Mouse (Mus musculus): ENCODE results near the gene Eomes. TPM values are rescaled to one million over a fixed set of nuclear protein-coding genes. Genes with fewer than 3 reads are reported as not detected.
A peak's percentile ranks its signal among the peaks of the same experiment; 100 is the strongest.

Gene Eomes
- polyA plus RNA-seq, 1 experiment from 2014 or later: not detected

DNA sequence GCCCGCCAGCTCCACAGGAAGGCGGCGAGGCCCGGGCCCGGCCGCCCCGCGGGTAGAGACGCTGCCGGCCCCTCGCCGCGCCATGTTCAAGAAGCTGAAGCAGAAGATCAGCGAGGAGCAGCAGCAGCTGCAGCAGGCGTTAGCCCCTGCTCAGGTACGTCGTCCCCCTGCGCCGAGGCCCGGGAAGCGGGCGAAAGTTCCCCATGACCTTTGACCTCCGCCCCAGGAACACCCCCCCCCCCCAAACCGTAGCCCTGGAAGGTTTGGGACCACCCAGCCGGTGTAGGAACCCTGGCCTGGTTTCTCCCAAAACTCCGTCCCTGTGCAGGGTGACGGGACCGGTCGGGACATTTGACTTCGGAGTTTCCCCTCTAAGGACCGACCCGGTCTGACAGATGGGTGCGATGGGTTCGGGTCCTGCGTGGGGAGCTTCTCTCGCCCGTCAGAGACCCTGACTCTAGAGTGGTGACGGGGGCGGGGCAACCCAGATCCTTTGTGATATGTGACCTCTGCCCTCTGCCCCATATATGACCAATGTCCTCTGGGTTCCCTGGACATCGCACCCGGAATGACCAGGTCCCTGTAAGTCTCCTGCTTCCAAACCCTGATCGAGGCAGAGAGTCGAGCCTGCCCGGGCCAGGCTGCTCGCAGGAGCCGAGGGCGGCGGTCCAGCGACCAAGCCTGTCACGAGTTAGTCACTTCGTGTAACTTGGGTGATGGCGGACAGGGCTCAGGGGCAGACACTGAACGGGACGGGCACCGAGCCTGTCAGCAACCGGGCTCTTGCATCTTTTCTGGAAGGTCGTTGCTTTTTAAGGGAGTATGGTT lies 28.6 kb downstream of the Eomes start:
- H3K27me3 ChIP-seq (ENCODE audit: control insufficient read depth, insufficient read depth, low read length): no peaks in the 10 kb centered on the region
- ATAC-seq (ENCODE audit: insufficient read depth, low FRiP score, low TSS enrichment) (peak; percentile 63), DNase-seq (ENCODE audit: low spot score) (peak; percentile 45)
- no peaks in the 10 kb centered on the region for H3K9me3 ChIP-seq (ENCODE audit: control insufficient read depth, low read length)
- H3K36me3 ChIP-seq (ENCODE audit: control insufficient read depth, insufficient read depth, low read length): no peaks in the 10 kb centered on the region
- peak overlapping the region; percentile 97 for H3K4me2 ChIP-seq (ENCODE audit: low read depth)
- under 1% methylated on average over 56 of the region's 57 CpGs for WGBS
- peak overlapping the region; percentile 96 for H3K9ac ChIP-seq (ENCODE audit: low read length)
- H3K27ac ChIP-seq (ENCODE audit: low read depth, low read length): peak overlapping the region; percentile 53; the same call in 1 of the 2 replicates
- H3K4me3 ChIP-seq (ENCODE audit: low read depth, low read length): peak overlapping the region; percentile 95
- H3K4me1 ChIP-seq (ENCODE audit: control insufficient read depth, insufficient read depth, low read length): peaks cover 7% of the 10 kb centered on the region; the same call in 1 of the 2 replicates

DNA sequence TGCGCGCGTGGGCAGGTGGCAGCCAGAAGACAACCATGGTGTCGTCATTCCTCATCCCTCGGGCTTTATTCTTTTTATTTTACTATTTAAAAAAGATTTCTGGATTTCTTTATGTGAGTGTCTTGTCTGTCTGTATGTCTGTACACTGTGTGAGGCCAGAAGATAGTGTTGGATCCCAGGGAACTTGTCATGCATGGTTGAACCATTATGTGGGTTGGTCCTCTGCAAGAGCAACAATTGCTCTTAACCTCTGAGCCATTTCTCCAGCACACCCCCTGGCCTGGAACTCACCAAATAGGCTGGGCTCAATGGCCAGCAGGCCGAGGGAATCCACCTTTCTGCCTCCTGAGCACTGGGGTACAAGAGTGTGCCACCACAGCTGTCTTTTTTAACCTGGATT lies 29.5 kb downstream of the Eomes start:
- H3K27me3 ChIP-seq (ENCODE audit: control insufficient read depth, insufficient read depth, low read length): no peaks in the 10 kb centered on the region
- H3K9me3 ChIP-seq (ENCODE audit: control insufficient read depth, low read length): no peaks in the 10 kb centered on the region
- H3K4me1 ChIP-seq (ENCODE audit: control insufficient read depth, insufficient read depth, low read length): peaks cover 7% of the 10 kb centered on the region; the same call in 1 of the 2 replicates
- peak overlapping the region; percentile 97 for H3K4me2 ChIP-seq (ENCODE audit: low read depth)
- no peak for DNase-seq (ENCODE audit: low spot score)
- no peaks in the 10 kb centered on the region for H3K36me3 ChIP-seq (ENCODE audit: control insufficient read depth, insufficient read depth, low read length)
- ATAC-seq (ENCODE audit: insufficient read depth, low FRiP score, low TSS enrichment): no peak
- 0 out of 2 replicates have a peak overlapping the region, but pooled peaks have one; percentile 0 for H3K9ac ChIP-seq (ENCODE audit: low read length)
- no peak overlapping the region for H3K27ac ChIP-seq (ENCODE audit: low read depth, low read length)
- H3K4me3 ChIP-seq (ENCODE audit: low read depth, low read length): peak overlapping the region; percentile 95; the same call in 1 of the 2 replicates
- 87% methylated on average over 6 of the region's 6 CpGs for WGBS

DNA sequence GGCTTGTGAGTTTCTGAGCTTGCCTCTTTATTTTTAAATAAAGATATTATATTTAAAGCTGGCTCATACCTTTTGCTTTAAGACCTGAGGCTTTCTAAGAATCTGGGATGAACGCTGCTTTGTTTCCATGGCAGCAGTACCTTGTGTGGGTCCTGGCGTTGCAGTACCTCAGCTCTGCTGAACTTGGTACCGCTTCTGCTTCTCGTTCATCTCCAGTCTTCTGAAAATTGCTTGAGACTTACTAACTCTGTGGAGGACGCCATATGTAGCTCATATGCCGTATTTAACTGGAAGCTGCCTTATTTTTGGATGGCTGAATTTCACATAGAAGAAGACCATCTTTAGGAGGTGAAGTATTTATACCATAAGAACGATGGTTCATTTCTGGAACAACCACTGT lies 30.6 kb downstream of the Eomes start:
- H3K27me3 ChIP-seq (ENCODE audit: control insufficient read depth, insufficient read depth, low read length): no peaks in the 10 kb centered on the region
- DNase-seq (ENCODE audit: low spot score): no peak
- H3K9ac ChIP-seq (ENCODE audit: low read length): no peak overlapping the region
- no peak overlapping the region for H3K4me2 ChIP-seq (ENCODE audit: low read depth)
- H3K4me1 ChIP-seq (ENCODE audit: control insufficient read depth, insufficient read depth, low read length): peaks cover 7% of the 10 kb centered on the region; the same call in 1 of the 2 replicates
- no peaks in the 10 kb centered on the region for H3K9me3 ChIP-seq (ENCODE audit: control insufficient read depth, low read length)
- H3K27ac ChIP-seq (ENCODE audit: low read depth, low read length): no peak overlapping the region
- H3K4me3 ChIP-seq (ENCODE audit: low read depth, low read length): no peak overlapping the region
- ATAC-seq (ENCODE audit: insufficient read depth, low FRiP score, low TSS enrichment): no peak
- no peaks in the 10 kb centered on the region for H3K36me3 ChIP-seq (ENCODE audit: control insufficient read depth, insufficient read depth, low read length)
- 90% methylated on average over 7 of the region's 7 CpGs for WGBS

DNA sequence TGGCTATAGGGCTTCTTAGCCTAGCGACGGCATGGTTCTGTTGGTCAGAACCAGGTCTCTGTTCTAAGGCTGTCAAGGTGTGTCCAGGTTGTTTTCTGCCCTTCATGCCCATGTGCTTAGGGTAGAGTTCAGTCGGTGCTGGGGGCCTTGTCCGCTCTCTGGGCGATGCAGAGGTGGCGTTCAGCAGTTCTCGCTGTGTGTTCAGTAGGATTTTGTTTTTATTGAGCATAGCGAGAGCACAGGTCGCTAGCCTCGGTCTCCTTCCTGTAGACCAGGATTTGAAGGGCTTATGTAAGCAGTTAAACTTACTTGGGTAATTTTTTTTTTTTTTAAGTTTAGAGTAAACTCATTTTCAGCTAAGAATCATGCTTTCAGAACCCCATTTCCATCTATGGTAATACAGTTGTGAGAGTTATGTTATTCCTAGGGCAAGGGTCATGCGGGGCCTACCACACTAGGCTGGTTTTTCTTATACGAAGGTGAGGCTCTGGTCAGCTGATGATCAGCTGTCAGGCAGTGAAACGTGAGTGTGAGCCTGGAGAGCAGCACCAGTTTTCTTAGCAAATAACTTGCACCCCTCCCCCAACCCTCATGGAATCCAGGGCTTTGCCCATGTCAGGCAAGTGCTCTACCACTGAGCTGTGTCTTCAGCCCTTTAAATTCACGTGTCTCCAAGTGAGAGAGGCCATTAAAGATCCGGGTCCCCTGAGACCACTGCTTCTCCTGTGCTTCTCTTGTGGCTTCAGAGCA lies 33.1 kb downstream of the Eomes start:
- no peak overlapping the region for H3K27ac ChIP-seq (ENCODE audit: low read depth, low read length)
- H3K36me3 ChIP-seq (ENCODE audit: control insufficient read depth, insufficient read depth, low read length): no peaks in the 10 kb centered on the region; the same call in 1 of the 2 replicates
- peaks cover 7% of the 10 kb centered on the region; the same call in 1 of the 2 replicates for H3K4me1 ChIP-seq (ENCODE audit: control insufficient read depth, insufficient read depth, low read length)
- WGBS: 74% methylated on average over 15 of the region's 15 CpGs
- no peak overlapping the region for H3K9ac ChIP-seq (ENCODE audit: low read length)
- no peaks in the 10 kb centered on the region for H3K27me3 ChIP-seq (ENCODE audit: control insufficient read depth, insufficient read depth, low read length)
- no peak for ATAC-seq (ENCODE audit: insufficient read depth, low FRiP score, low TSS enrichment)
- no peak overlapping the region for H3K4me3 ChIP-seq (ENCODE audit: low read depth, low read length)
- no peak for DNase-seq (ENCODE audit: low spot score)
- H3K9me3 ChIP-seq (ENCODE audit: control insufficient read depth, low read length): no peaks in the 10 kb centered on the region
- H3K4me2 ChIP-seq (ENCODE audit: low read depth): no peak overlapping the region

DNA sequence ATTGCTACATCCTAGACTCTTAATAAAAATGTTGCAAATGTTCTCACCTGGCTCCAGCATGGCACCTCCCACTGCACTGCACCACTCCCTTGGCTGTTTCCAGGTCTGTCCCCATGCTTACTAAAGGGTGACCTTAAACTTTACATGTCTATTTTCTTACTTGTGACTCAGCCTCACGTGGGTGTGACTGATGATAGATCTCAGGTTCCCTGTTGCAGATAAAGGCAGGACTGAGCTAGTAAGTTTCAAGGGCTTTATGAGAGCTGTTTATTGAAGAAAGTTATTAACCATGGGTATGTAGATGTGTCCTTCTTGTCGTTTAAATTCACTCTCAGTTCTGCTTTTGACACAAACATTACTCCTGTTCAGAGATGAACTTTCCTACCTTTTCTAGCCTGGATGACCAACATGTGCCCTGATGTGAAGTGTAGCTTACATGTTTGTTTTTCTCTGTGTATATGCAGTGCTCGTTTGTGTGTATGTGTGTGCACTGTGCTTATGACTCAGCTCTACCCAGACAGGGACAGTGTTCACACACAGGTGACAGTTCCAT lies 34.7 kb downstream of the Eomes start:
- no peaks in the 10 kb centered on the region for H3K27me3 ChIP-seq (ENCODE audit: control insufficient read depth, insufficient read depth, low read length)
- no peak overlapping the region for H3K27ac ChIP-seq (ENCODE audit: low read depth, low read length)
- H3K4me3 ChIP-seq (ENCODE audit: low read depth, low read length): no peak overlapping the region
- H3K9me3 ChIP-seq (ENCODE audit: control insufficient read depth, low read length): no peaks in the 10 kb centered on the region
- 88% methylated on average over 3 of the region's 3 CpGs for WGBS
- no peak overlapping the region for H3K9ac ChIP-seq (ENCODE audit: low read length)
- H3K36me3 ChIP-seq (ENCODE audit: control insufficient read depth, insufficient read depth, low read length): no peaks in the 10 kb centered on the region; the same call in 1 of the 2 replicates
- ATAC-seq (ENCODE audit: insufficient read depth, low FRiP score, low TSS enrichment) (no peak), DNase-seq (ENCODE audit: low spot score) (no peak)
- no peak overlapping the region for H3K4me2 ChIP-seq (ENCODE audit: low read depth)
- H3K4me1 ChIP-seq (ENCODE audit: control insufficient read depth, insufficient read depth, low read length): 0 out of 2 replicates have a peak, but pooled peaks cover under 1% of the 10 kb centered on the region

DNA sequence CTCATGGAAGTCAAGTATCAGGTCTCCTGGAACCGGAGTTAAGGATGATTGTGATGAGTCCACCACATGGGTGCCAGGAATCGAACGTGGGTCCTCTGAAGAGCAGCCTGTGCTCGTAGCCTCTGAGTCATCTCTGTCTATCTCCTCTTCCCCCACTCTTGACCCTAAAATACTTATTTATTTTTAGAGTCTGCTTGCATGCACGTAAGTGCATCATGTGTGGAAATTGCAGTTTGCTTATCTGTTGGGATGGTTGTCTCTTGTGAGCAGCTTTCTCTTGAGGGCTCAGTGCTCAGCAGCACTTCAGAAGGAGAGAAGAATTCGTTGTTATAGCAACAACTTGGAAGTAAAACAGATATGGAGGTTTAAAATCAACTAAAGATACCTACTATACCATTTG lies 37.5 kb downstream of the Eomes start:
- no peak overlapping the region for H3K27ac ChIP-seq (ENCODE audit: low read depth, low read length)
- no peak overlapping the region for H3K4me3 ChIP-seq (ENCODE audit: low read depth, low read length)
- no peaks in the 10 kb centered on the region for H3K9me3 ChIP-seq (ENCODE audit: control insufficient read depth, low read length)
- ATAC-seq (ENCODE audit: insufficient read depth, low FRiP score, low TSS enrichment) (no peak), DNase-seq (ENCODE audit: low spot score) (no peak)
- no peaks in the 10 kb centered on the region; the same call in 1 of the 2 replicates for H3K36me3 ChIP-seq (ENCODE audit: control insufficient read depth, insufficient read depth, low read length)
- H3K4me2 ChIP-seq (ENCODE audit: low read depth): no peak overlapping the region
- H3K27me3 ChIP-seq (ENCODE audit: control insufficient read depth, insufficient read depth, low read length): no peaks in the 10 kb centered on the region
- no peaks in the 10 kb centered on the region for H3K4me1 ChIP-seq (ENCODE audit: control insufficient read depth, insufficient read depth, low read length)
- no peak overlapping the region for H3K9ac ChIP-seq (ENCODE audit: low read length)
- 91% methylated on average over 6 of the region's 6 CpGs for WGBS

DNA sequence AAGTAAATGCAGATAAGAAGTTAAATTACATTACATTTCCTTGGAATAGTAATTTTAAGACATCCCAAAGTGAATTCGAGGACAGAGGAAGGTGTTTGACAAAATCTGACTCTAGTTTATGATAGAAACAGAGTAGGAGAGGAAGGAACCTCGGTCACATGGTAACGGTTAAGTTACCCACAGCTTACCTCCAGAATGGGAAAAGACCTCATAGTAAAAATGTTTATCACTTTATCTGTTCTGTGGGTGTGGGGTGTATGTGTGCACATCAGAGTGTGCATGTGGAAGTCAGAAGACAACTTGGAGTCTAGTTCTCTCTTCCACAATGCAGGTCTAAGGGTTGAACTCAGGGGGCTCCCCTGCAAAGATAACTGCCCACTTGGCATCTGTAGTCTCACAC lies 38.1 kb downstream of the Eomes start:
- no peak overlapping the region for H3K4me2 ChIP-seq (ENCODE audit: low read depth)
- H3K9ac ChIP-seq (ENCODE audit: low read length): no peak overlapping the region
- H3K4me3 ChIP-seq (ENCODE audit: low read depth, low read length): no peak overlapping the region
- H3K9me3 ChIP-seq (ENCODE audit: control insufficient read depth, low read length): no peaks in the 10 kb centered on the region
- H3K36me3 ChIP-seq (ENCODE audit: control insufficient read depth, insufficient read depth, low read length): no peaks in the 10 kb centered on the region; the same call in 1 of the 2 replicates
- H3K4me1 ChIP-seq (ENCODE audit: control insufficient read depth, insufficient read depth, low read length): no peaks in the 10 kb centered on the region
- no peak overlapping the region for H3K27ac ChIP-seq (ENCODE audit: low read depth, low read length)
- ATAC-seq (ENCODE audit: insufficient read depth, low FRiP score, low TSS enrichment) (no peak), DNase-seq (ENCODE audit: low spot score) (no peak)
- no peaks in the 10 kb centered on the region for H3K27me3 ChIP-seq (ENCODE audit: control insufficient read depth, insufficient read depth, low read length)
- 96% methylated on average over 3 of the region's 3 CpGs for WGBS

DNA sequence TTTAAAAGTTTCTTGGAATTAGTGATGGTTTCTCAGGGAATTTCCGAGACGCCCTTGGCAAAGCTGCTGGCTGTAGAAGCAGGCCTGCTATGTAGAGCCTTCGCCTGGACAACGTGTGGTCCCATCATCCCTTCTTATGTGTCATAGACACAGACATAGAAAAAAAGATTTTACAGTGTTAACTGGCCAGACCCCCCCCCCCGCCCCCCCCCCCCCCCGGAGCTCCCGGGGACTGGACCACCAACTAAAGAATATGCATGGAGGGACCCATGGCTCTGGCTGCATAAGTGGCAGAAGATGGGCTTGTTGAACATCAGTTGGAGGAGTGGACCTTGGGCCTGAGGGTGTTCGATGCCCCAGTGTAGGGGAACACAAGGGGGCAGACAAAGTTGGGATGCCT lies 39.6 kb downstream of the Eomes start:
- WGBS: 88% methylated on average over 7 of the region's 8 CpGs

More for the DNA sequence above, 39.6 kb downstream of the Eomes start:
- Histone ChIP-seq H3K4me3 (ENCODE audit: low read depth, low read length) (no peak overlapping the region), H3K4me2 (ENCODE audit: low read depth) (no peak overlapping the region), H3K9me3 (ENCODE audit: control insufficient read depth, low read length) (no peaks in the 10 kb centered on the region), H3K9ac (ENCODE audit: low read length) (no peak overlapping the region), H3K27ac (ENCODE audit: low read depth, low read length) (no peak overlapping the region), H3K36me3 (ENCODE audit: control insufficient read depth, insufficient read depth, low read length) (no peaks in the 10 kb centered on the region; the same call in 1 of the 2 replicates), H3K4me1 (ENCODE audit: control insufficient read depth, insufficient read depth, low read length) (no peaks in the 10 kb centered on the region), H3K27me3 (ENCODE audit: control insufficient read depth, insufficient read depth, low read length) (no peaks in the 10 kb centered on the region)
- ATAC-seq (ENCODE audit: insufficient read depth, low FRiP score, low TSS enrichment) (no peak), DNase-seq (ENCODE audit: low spot score) (no peak)

All from neural tube, embryonic 11.5 days (tissue).